Mouse (Mus musculus): ENCODE data around the gene Runx1. TPM values are rescaled to one million over a fixed set of nuclear protein-coding genes. Genes with fewer than 3 reads are reported as not detected.

The Runx1 gene
- polyA plus RNA-seq, 1 experiment from 2014 or later = 2.9 TPM

GRCm38 (mm10) chr16:92566146-92566545 is 259.8 kb downstream of the Runx1 start:
- Histone ChIP-seq H3K4me2 (no peak overlapping the region), H3K9ac (replicated peaks) (no peak overlapping the region), H3K9me3 (replicated peaks) (no peaks in the 10 kb centered on the region), H3K36me3 (no peaks in the 10 kb centered on the region), H3K4me1 (peaks cover 2% of the 10 kb centered on the region; the same call in 1 of the 2 replicates), H3K27me3 (replicated peaks) (peaks cover 7% of the 10 kb centered on the region), H3K27ac (replicated peaks) (no peak overlapping the region), H3K4me3 (replicated peaks) (no peak overlapping the region)
- no peak for ATAC-seq (ENCODE audit: low FRiP score)
- WGBS = 36% methylated on average over 5 of the region's 5 CpGs

DNA sequence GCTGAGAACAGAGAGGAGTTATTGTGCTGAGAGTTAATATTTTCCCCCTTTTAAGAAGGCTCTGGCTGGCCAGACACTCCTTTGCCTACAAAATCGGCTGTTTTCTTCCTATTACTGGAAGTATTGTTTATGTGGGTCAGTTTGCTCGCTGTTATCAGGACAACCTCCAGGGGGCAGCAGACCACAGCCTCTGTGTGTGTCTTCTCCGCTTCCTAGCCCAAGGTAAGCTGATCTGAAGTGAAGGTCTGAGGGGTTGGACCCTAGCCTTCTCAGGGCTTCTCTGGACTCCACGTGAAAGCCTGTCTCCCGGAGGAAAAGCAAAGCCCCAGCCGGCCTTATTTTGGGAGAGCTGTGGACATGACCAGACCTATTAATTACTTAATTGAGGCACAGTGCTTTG is 260.2 kb downstream of the Runx1 start:
- H3K4me2 ChIP-seq = 0 out of 2 replicates have a peak overlapping the region, but pooled peaks have one; percentile 22
- no peaks in the 10 kb centered on the region for H3K36me3 ChIP-seq
- no peak overlapping the region for H3K9ac ChIP-seq (replicated peaks)
- H3K4me1 ChIP-seq = peaks cover 2% of the 10 kb centered on the region; the same call in 1 of the 2 replicates
- H3K9me3 ChIP-seq (replicated peaks) = no peaks in the 10 kb centered on the region
- peaks cover 7% of the 10 kb centered on the region for H3K27me3 ChIP-seq (replicated peaks)
- no peak overlapping the region for H3K4me3 ChIP-seq (replicated peaks)
- ATAC-seq (ENCODE audit: low FRiP score) = 0 out of 2 replicates have a peak, but pooled peaks have one; percentile 55
- no peak overlapping the region for H3K27ac ChIP-seq (replicated peaks)
- WGBS = 3% methylated on average over 6 of the region's 6 CpGs

GRCm38 (mm10) chr16:92565291-92565690 is 260.7 kb downstream of the Runx1 start:
- H3K4me1 ChIP-seq = peaks cover 2% of the 10 kb centered on the region; the same call in 1 of the 2 replicates
- no peak overlapping the region for H3K4me3 ChIP-seq (replicated peaks)
- H3K9ac ChIP-seq (replicated peaks) = no peak overlapping the region
- no peaks in the 10 kb centered on the region for H3K36me3 ChIP-seq
- peaks cover 7% of the 10 kb centered on the region for H3K27me3 ChIP-seq (replicated peaks)
- H3K27ac ChIP-seq (replicated peaks) = no peak overlapping the region
- no peak for ATAC-seq (ENCODE audit: low FRiP score)
- no peaks in the 10 kb centered on the region for H3K9me3 ChIP-seq (replicated peaks)
- 0 out of 2 replicates have a peak overlapping the region, but pooled peaks have one; percentile 22 for H3K4me2 ChIP-seq
- 73% methylated on average over 11 of the region's 11 CpGs for WGBS

GRCm38 (mm10) chr16:92555051-92555450 is 270.9 kb downstream of the Runx1 start:
- no peak overlapping the region for H3K4me2 ChIP-seq
- ATAC-seq (ENCODE audit: low FRiP score) = no peak

DNA sequence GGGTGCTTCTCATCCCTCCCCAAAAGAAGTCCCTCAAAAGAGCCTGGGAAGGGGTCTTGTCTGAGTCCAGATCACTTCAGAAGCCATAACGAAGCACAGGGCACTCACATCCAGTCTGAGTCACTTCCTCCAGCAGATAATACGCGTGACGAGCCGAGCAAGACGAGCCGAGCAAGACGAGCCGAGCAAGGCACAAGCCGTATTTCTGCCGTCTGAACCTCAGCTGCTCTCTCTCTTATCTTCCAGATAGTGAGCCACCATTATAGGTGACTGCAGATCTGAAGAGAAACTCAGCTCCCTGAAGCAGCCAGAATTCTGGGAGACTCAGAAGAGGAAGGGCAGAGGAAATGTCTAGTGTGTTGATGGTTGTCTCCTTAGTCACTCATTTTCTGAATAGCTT is 273.1 kb downstream of the Runx1 start:
- no peak overlapping the region for H3K4me3 ChIP-seq (replicated peaks)
- WGBS = 57% methylated on average over 11 of the region's 11 CpGs
- H3K27me3 ChIP-seq (replicated peaks) = no peaks in the 10 kb centered on the region
- H3K9ac ChIP-seq (replicated peaks) = no peak overlapping the region
- H3K9me3 ChIP-seq (replicated peaks) = no peaks in the 10 kb centered on the region
- H3K4me2 ChIP-seq = no peak overlapping the region
- H3K36me3 ChIP-seq = no peaks in the 10 kb centered on the region
- H3K4me1 ChIP-seq = no peaks in the 10 kb centered on the region
- H3K27ac ChIP-seq (replicated peaks) = no peak overlapping the region
- ATAC-seq (ENCODE audit: low FRiP score) = no peak

More at GRCm38 (mm10) chr16:92555051-92555450, 270.9 kb downstream of the Runx1 start:
- no peak overlapping the region for H3K4me3 ChIP-seq (replicated peaks)
- no peak overlapping the region for H3K27ac ChIP-seq (replicated peaks)
- H3K9me3 ChIP-seq (replicated peaks) = no peaks in the 10 kb centered on the region
- H3K27me3 ChIP-seq (replicated peaks) = no peaks in the 10 kb centered on the region
- no peak overlapping the region for H3K9ac ChIP-seq (replicated peaks)
- 100% methylated on average over 1 of the region's 1 CpGs for WGBS
- H3K4me1 ChIP-seq = no peaks in the 10 kb centered on the region
- H3K36me3 ChIP-seq = no peaks in the 10 kb centered on the region

DNA sequence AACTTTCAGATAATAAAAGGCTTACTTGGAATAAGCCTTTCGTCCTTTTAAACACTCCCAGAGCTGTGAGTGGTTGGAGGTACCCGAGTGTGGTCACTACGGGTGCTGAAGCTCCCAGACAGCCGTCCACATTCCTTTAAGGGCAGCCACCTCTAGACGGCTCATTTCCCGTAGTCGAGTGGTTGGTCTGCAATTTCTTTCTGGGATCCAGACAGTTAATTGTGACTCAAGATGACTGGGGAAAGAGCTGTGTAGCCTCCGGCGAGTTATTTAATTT is 273.9 kb downstream of the Runx1 start:
- Histone ChIP-seq H3K27me3 (replicated peaks) (no peaks in the 10 kb centered on the region), H3K4me1 (no peaks in the 10 kb centered on the region), H3K9me3 (replicated peaks) (no peaks in the 10 kb centered on the region), H3K27ac (replicated peaks) (no peak overlapping the region), H3K4me3 (replicated peaks) (no peak overlapping the region), H3K9ac (replicated peaks) (no peak overlapping the region), H3K4me2 (no peak overlapping the region), H3K36me3 (no peaks in the 10 kb centered on the region)
- no peak for ATAC-seq (ENCODE audit: low FRiP score)
- 80% methylated on average over 9 of the region's 9 CpGs for WGBS
